Mouse (Mus musculus): ENCODE measurements around the gene Col8a2.

Col8a2 gene

GRCm38 (mm10) chr4:126301584-126302309, 15.2 kb downstream of the Col8a2 start:
- no peak for DNase-seq (ENCODE audit: low read depth)

GRCm38 (mm10) chr4:126303877-126304276, 17.3 kb downstream of the Col8a2 start:
- peak; percentile 33 for DNase-seq (ENCODE audit: low read depth)

GRCm38 (mm10) chr4:126305428-126305827, 18.8 kb downstream of the Col8a2 start:
- DNase-seq (ENCODE audit: low read depth) = no peak

- no peak for DNase-seq (ENCODE audit: low read depth)
These were observed 19.5 kb downstream of the Col8a2 start for GRCm38 (mm10) chr4:126306058-126306457.

- DNase-seq (ENCODE audit: low read depth) = no peak
These were observed 20.2 kb downstream of the Col8a2 start for GRCm38 (mm10) chr4:126306827-126307226.

GRCm38 (mm10) chr4:126309211-126309921, 22.8 kb downstream of the Col8a2 start:
- no peak for DNase-seq (ENCODE audit: low read depth)

- peak; percentile 83 for DNase-seq (ENCODE audit: low read depth)
These were observed 23.3 kb downstream of the Col8a2 start for GRCm38 (mm10) chr4:126309922-126310309.

- no peak for DNase-seq (ENCODE audit: low read depth)
These were observed 23.8 kb downstream of the Col8a2 start for GRCm38 (mm10) chr4:126310344-126310743.

- DNase-seq (ENCODE audit: low read depth) = no peak
These were observed 25.1 kb downstream of the Col8a2 start for GRCm38 (mm10) chr4:126311566-126312200.

GRCm38 (mm10) chr4:126313202-126313601, 26.6 kb downstream of the Col8a2 start:
- DNase-seq (ENCODE audit: low read depth) = no peak

- no peak for DNase-seq (ENCODE audit: low read depth)
These were observed 27.8 kb downstream of the Col8a2 start for GRCm38 (mm10) chr4:126314393-126314792.

- no peak for DNase-seq (ENCODE audit: low read depth)
These were observed 29.3 kb downstream of the Col8a2 start for GRCm38 (mm10) chr4:126315931-126316330.

- DNase-seq (ENCODE audit: low read depth) = no peak
These were observed 29.9 kb downstream of the Col8a2 start for GRCm38 (mm10) chr4:126316443-126317040.

GRCm38 (mm10) chr4:126319806-126320205, 33.2 kb downstream of the Col8a2 start:
- DNase-seq (ENCODE audit: low read depth) = no peak

GRCm38 (mm10) chr4:126321111-126321853, 34.7 kb downstream of the Col8a2 start, which contains the start of gene Adprhl2:
Gene Adprhl2 (minus strand): TSS chr4:126321703.
- peak; percentile 97 for DNase-seq (ENCODE audit: low read depth)

- no peak for DNase-seq (ENCODE audit: low read depth)
These were observed 35.4 kb downstream of the Col8a2 start for GRCm38 (mm10) chr4:126321854-126322511.

- no peak for DNase-seq (ENCODE audit: low read depth)
These were observed 36.1 kb downstream of the Col8a2 start for GRCm38 (mm10) chr4:126322646-126323045.

- no peak for DNase-seq (ENCODE audit: low read depth)
These were observed 38.3 kb downstream of the Col8a2 start for GRCm38 (mm10) chr4:126324861-126325260.

GRCm38 (mm10) chr4:126325281-126325861, 38.8 kb downstream of the Col8a2 start, which contains the start of gene Tekt2:
Gene Tekt2 (minus strand): TSS chr4:126325688.
- no peak for DNase-seq (ENCODE audit: low read depth)

- no peak for DNase-seq (ENCODE audit: low read depth)
These were observed 39.4 kb downstream of the Col8a2 start for GRCm38 (mm10) chr4:126326036-126326435.

- DNase-seq (ENCODE audit: low read depth) = no peak
These were observed 43.7 kb downstream of the Col8a2 start for GRCm38 (mm10) chr4:126330295-126330694.
